Mouse (Mus musculus) midbrain, embryonic 16.5 days (tissue): ENCODE data around the gene Pidd1. TPM values are rescaled to one million over a fixed set of nuclear protein-coding genes. Genes with fewer than 3 reads are reported as not detected.
"Not testable (repeated sequence)": the region's sequence is repeated elsewhere in the genome, so short reads cannot be mapped to it uniquely, and the experiment has no call there.

Experiments
- ATAC-seq: fragments of 200-750 bp; cut with Nextera tagmentation; 2 replicates; pipeline ENCODE4 v1.8.0; 2017; ENCODE audit warnings: moderate TSS enrichment
- H3K27ac ChIP-seq: fragments of 300-500 bp; sonication (generic); 2 replicates; pipeline ENCODE4 v1.5.1; 2014; ENCODE audit warnings: mild to moderate bottlenecking, low read length, mixed read lengths
- H3K27me3 ChIP-seq: fragments of 300-500 bp; sonication (generic); 2 replicates; pipeline ENCODE4 v1.6.1; 2014; ENCODE audit warnings: low read depth, low read length, mixed read lengths; ENCODE audit not compliant: control insufficient read depth, insufficient read depth
- H3K36me3 ChIP-seq: fragments of 300-500 bp; sonication (generic); 2 replicates; pipeline ENCODE4 v1.6.1; 2014; ENCODE audit warnings: mild to moderate bottlenecking, low read length, moderate library complexity, mixed read lengths; ENCODE audit not compliant: control insufficient read depth, insufficient read depth
- H3K4me1 ChIP-seq: fragments of 300-500 bp; sonication (generic); 2 replicates; pipeline ENCODE4 v1.6.1; 2014; ENCODE audit warnings: mild to moderate bottlenecking, low read length, mixed read lengths; ENCODE audit not compliant: control insufficient read depth, insufficient read depth
- H3K4me2 ChIP-seq: fragments of 300-500 bp; sonication (generic); 2 replicates; pipeline ENCODE4 v1.6.1; 2014; ENCODE audit warnings: mild to moderate bottlenecking, low read length, mixed read lengths
- H3K4me3 ChIP-seq: fragments of 300-500 bp; sonication (generic); 2 replicates; pipeline ENCODE4 v1.5.1; 2014; ENCODE audit warnings: low read depth, mild to moderate bottlenecking, low read length, moderate library complexity, mixed read lengths
- H3K9ac ChIP-seq: fragments of 300-500 bp; sonication (generic); 2 replicates; pipeline ENCODE4 v1.6.1; 2014; ENCODE audit warnings: low read depth, low read length, mixed read lengths
- H3K9me3 ChIP-seq: fragments of 300-500 bp; sonication (generic); replicated peaks from 2 replicates; pipeline ENCODE4 v1.6.1; 2014; ENCODE audit warnings: mild to moderate bottlenecking, low read length, mixed read lengths; ENCODE audit not compliant: control insufficient read depth, poor library complexity, severe bottlenecking
- WGBS: fragments of 180-500 bp; shearing (Covaris S2); extraction: QIAGEN DNeasy Blood & Tissue Kit; methylation state at CpG from one replicate; pipeline ENCODE4 v1.1.7; 2014; 5-methylcytosine and 5-hydroxymethylcytosine counted together
- polyA plus RNA-seq: library from polyadenylated mRNA; unstranded; fragments of >200 nt; fragmentation: Nextera tagmentation; extraction: Ambion mirVana; gene quantifications from 2 replicates; pipeline ENCODE4 v1.2.1, GENCODE M21; 2015

The Pidd1 gene
- polyA plus RNA-seq, 1 experiment from 2014 or later = 2.4 TPM

- ATAC-seq = no peak
- no peaks in the 10 kb centered on the region for H3K9me3 ChIP-seq
- WGBS = 90% methylated on average over 6 of the region's 6 CpGs
- peaks cover 19% of the 10 kb centered on the region for H3K27me3 ChIP-seq
- peaks cover 13% of the 10 kb centered on the region for H3K4me1 ChIP-seq
- peaks cover 8% of the 10 kb centered on the region for H3K36me3 ChIP-seq
- peak overlapping the region; percentile 74; the same call in 1 of the 2 replicates for H3K4me2 ChIP-seq
- no peak overlapping the region for H3K4me3 ChIP-seq
- no peak overlapping the region for H3K9ac ChIP-seq
- no peak overlapping the region for H3K27ac ChIP-seq
These were observed 12.9 kb upstream of the Pidd1 start for GRCm38 (mm10) chr7:141456739-141457138.

GRCm38 (mm10) chr7:141455610-141456314, 11.9 kb upstream of the Pidd1 start:
- H3K9ac ChIP-seq = peak overlapping the region; percentile 78
- WGBS = 3% methylated on average over 23 of the region's 23 CpGs
- ATAC-seq = peak; percentile 25
- H3K36me3 ChIP-seq = peaks cover 16% of the 10 kb centered on the region
- peaks cover 9% of the 10 kb centered on the region for H3K27me3 ChIP-seq
- peak overlapping the region; percentile 74 for H3K4me2 ChIP-seq
- H3K4me1 ChIP-seq = peaks cover 10% of the 10 kb centered on the region
- no peaks in the 10 kb centered on the region for H3K9me3 ChIP-seq
- peak overlapping the region; percentile 65 for H3K27ac ChIP-seq
- peak overlapping the region; percentile 76 for H3K4me3 ChIP-seq

- H3K27ac ChIP-seq = peak within 1 kb of the TSS; percentile 65
- H3K4me2 ChIP-seq = peak within 1 kb of the TSS; percentile 74
- H3K9ac ChIP-seq = peak within 1 kb of the TSS; percentile 78
- peak; percentile 79 for ATAC-seq
- H3K36me3 ChIP-seq = peaks cover 17% of the 10 kb centered on the region
- H3K4me3 ChIP-seq = peak within 1 kb of the TSS; percentile 76
- WGBS = under 1% methylated on average over 40 of the region's 45 CpGs
- H3K9me3 ChIP-seq = no peaks in the 10 kb centered on the region
- peaks cover 2% of the 10 kb centered on the region for H3K27me3 ChIP-seq
- peaks cover 10% of the 10 kb centered on the region for H3K4me1 ChIP-seq
These were observed 11.2 kb upstream of the Pidd1 start, which contains the start of gene Pnpla2 for GRCm38 (mm10) chr7:141454967-141455551. Pnpla2 (plus strand) TSS chr7:141455198.

GRCm38 (mm10) chr7:141453636-141454035, 9.8 kb upstream of the Pidd1 start:
- ATAC-seq = no peak

GRCm38 (mm10) chr7:141451928-141452327, 8.1 kb upstream of the Pidd1 start:
- no peak for ATAC-seq
- Histone ChIP-seq H3K27ac (no peak overlapping the region), H3K36me3 (peaks cover 14% of the 10 kb centered on the region; the same call in 1 of the 2 replicates), H3K9ac (no peak overlapping the region), H3K4me3 (no peak overlapping the region), H3K4me2 (no peak overlapping the region), H3K9me3 (no peaks in the 10 kb centered on the region), H3K4me1 (peaks cover 23% of the 10 kb centered on the region), H3K27me3 (no peaks in the 10 kb centered on the region)

More at GRCm38 (mm10) chr7:141453636-141454035, 9.8 kb upstream of the Pidd1 start:
- no peak overlapping the region for H3K27ac ChIP-seq
- WGBS = 83% methylated on average over 2 of the region's 2 CpGs
- H3K4me2 ChIP-seq = no peak overlapping the region
- no peak overlapping the region for H3K4me3 ChIP-seq
- no peaks in the 10 kb centered on the region for H3K27me3 ChIP-seq
- H3K9me3 ChIP-seq = no peaks in the 10 kb centered on the region
- no peak overlapping the region for H3K9ac ChIP-seq
- peaks cover 16% of the 10 kb centered on the region for H3K36me3 ChIP-seq
- peaks cover 17% of the 10 kb centered on the region for H3K4me1 ChIP-seq

GRCm38 (mm10) chr7:141447110-141447991, 3.5 kb upstream of the Pidd1 start, which contains the start of gene Rplp2:
Rplp2 (plus strand) TSS chr7:141447370.
- WGBS = under 1% methylated on average over 63 of the region's 63 CpGs
- Histone ChIP-seq H3K9me3 (no peaks in the 10 kb centered on the region), H3K4me2 (peak within 1 kb of the TSS; percentile 68), H3K27me3 (no peaks in the 10 kb centered on the region), H3K9ac (peak within 1 kb of the TSS; percentile 85), H3K36me3 (peaks cover 14% of the 10 kb centered on the region; the same call in 1 of the 2 replicates), H3K4me1 (peaks cover 13% of the 10 kb centered on the region), H3K4me3 (peak within 1 kb of the TSS; percentile 87), H3K27ac (peak within 1 kb of the TSS; percentile 97)
- ATAC-seq = peak; percentile 95

GRCm38 (mm10) chr7:141446374-141446773, 2.5 kb upstream of the Pidd1 start:
- peak overlapping the region; percentile 60 for H3K4me2 ChIP-seq
- 73% methylated on average over 3 of the region's 3 CpGs for WGBS
- H3K9ac ChIP-seq, H3K27me3 ChIP-seq, H3K27ac ChIP-seq, H3K4me3 ChIP-seq, ATAC-seq, H3K36me3 ChIP-seq, H3K9me3 ChIP-seq: not testable (repeated sequence)
- H3K4me1 ChIP-seq = peaks cover 13% of the 10 kb centered on the region

- no peak overlapping the region for H3K27ac ChIP-seq
These were observed 574 bp downstream of the Pidd1 start for GRCm38 (mm10) chr7:141443081-141443821.

More at GRCm38 (mm10) chr7:141443081-141443821, 574 bp downstream of the Pidd1 start:
- Histone ChIP-seq H3K4me3 (peak overlapping the region; percentile 32), H3K4me2 (peak overlapping the region; percentile 50), H3K9me3 (no peaks in the 10 kb centered on the region), H3K27me3 (no peaks in the 10 kb centered on the region), H3K4me1 (peaks cover 2% of the 10 kb centered on the region), H3K9ac (peak overlapping the region; percentile 50), H3K36me3 (no peaks in the 10 kb centered on the region)
- no peak for ATAC-seq
- WGBS = 30% methylated on average over 12 of the region's 12 CpGs
